Mouse (Mus musculus) 3T3-L1 (cell line): Measurements from ENCODE around the gene Capn1.
A peak's percentile ranks its signal among the peaks of the same experiment; 100 is the strongest.

ENCODE experiments used
- DNase-seq: peaks from one replicate; pipeline ENCODE4 v3.0.0-alpha.2; 2015; ENCODE audit warnings: low read depth, low spot score

Capn1 gene

GRCm38 (mm10) chr19:5990921-5991320 is 24.8 kb downstream of the Capn1 start:
- peak; percentile 46 for DNase-seq

DNA sequence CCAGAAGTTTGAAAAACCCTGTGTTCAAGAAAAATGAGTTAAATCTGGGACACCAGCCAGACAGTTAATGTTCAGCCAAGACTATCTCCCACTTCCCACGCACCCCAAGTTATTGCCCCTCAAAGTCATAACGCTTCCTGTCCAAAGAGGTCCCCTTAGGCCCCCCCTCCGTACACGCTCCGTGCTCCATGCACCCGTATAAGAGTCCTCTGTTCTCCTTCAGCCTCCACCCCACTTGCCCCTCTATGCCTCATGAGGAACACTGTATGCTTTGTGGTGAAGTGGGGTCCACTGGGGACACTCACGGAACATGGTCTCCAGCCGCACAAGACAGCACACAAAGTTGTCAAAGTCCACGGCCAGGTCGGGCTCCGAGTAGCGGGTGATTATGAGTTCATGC is 25.7 kb downstream of the Capn1 start:
- DNase-seq, result no peak

DNA sequence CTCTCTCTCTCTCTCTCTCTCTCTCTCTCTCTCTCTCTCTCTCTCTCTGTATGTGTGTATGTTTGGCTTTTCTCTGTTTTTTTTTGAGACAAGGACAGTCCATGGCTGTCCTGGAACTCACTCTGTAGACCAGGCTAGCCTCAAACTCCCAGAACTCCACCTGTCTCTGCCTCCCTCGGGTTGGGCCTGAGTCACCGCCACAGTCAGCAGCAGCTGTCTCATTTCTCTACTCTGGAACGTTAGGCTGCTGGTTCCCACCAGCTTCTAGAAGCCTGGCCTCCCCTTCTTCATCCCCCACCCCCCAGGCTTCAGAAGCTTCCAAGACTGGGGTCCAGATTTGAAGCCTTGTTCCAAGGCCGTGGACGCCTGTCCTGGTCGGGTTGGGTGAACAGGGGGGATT is 26.1 kb downstream of the Capn1 start:
- DNase-seq, result peak; percentile 52

DNA sequence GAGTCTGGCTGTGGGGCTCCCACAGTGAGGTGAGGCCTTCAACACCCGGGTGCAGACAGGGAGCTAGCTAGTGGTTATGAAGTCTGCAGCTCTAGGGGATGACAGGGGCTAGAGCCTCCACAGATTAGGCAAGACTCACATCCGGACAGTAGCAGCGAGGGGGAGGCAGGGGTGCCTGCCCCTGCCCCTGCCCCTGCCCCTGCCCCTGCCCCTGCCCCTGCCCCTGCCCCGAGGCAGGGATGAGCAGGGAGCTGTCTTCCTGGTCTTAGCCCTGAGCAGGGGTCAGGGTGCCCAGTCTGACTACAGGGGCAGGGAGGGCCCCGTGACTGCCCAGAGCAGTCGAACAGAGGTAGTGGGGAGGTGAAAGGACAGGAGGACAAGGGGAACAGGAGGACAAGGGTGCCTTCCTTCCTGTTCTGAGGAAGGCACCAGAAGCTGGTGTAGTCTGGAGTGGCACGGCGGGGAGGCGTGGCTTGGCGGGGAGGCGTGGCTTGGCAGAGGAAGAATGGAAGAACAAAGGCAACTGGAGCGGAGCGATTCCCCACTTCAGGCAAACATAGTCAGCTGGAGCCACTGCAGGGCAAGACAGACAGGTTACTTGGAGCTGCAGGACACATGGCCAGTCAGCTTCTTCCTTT is 26.8 kb downstream of the Capn1 start:
- DNase-seq, result peak; percentile 68

DNA sequence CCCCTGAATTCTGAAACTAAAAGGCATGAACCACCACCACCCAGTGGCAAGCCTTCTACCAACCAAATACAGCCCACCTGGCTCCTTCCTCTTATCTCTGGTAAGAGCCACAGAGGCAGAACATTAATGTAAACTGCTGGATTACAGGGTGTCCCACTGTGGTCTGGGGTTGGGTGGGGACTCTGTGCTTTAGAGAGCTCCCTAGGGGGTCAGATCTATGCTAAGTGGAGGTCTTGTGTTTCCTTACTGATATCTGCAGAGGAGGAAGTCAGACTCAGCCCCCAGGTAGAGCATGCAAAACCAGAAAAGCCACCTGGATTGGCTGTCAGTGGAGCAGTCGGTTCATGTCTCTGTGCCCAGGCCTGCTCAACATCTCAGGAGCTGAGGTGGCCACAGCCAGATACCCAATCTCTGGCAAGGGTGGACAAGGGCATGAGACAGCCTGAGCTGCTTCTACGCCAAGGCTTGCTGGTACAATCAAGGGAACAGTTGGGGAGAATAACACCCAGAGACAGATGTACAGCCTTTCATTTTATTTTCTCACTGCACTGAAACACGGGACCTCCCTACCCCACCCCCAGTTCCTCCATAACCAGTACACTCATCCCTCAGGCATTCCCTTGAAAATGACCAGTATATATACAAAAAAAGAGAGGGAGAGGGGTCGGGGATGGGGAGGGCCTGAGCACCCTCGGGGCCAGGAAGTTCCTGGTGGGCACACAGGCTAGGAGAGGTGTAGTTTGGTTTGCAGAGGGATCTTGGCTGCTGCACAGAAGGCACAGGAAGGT is 27.5 kb downstream of the Capn1 start:
- DNase-seq, result peak; percentile 82

GRCm38 (mm10) chr19:5986043-5986442 is 29.7 kb downstream of the Capn1 start, which contains the start of gene Slc22a20:
TSS of gene Slc22a20 (minus strand) at chr19:5986143.
- DNase-seq, result no peak

- DNase-seq, result no peak
These were observed 35.2 kb downstream of the Capn1 start for GRCm38 (mm10) chr19:5980477-5980876.

- peak; percentile 68 for DNase-seq
These were observed 38.0 kb downstream of the Capn1 start for GRCm38 (mm10) chr19:5977717-5978116.

- DNase-seq, result no peak
These were observed 40.0 kb downstream of the Capn1 start for GRCm38 (mm10) chr19:5975676-5976075.

DNA sequence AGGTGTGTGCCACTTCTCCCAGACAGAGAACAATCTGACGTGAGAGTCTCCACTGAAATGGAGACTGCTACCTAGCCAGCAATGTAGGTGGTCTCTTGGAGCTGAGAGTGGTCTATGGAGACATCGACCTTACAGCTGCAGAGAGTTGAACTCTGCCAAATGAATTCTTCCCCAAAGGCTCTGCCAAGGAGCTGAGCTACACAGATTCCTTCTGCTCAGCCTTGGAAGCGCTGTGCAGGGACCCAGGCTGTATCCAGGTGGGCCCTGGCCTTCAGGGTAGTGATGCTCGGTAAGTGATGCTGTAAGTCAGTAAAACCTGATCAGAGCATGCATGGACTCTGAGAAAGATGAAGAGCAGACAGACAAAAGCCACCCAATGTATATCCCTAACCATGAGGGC is 40.6 kb downstream of the Capn1 start:
- DNase-seq, result no peak

GRCm38 (mm10) chr19:5967664-5968063 is 48.0 kb downstream of the Capn1 start:
- DNase-seq, result no peak

DNA sequence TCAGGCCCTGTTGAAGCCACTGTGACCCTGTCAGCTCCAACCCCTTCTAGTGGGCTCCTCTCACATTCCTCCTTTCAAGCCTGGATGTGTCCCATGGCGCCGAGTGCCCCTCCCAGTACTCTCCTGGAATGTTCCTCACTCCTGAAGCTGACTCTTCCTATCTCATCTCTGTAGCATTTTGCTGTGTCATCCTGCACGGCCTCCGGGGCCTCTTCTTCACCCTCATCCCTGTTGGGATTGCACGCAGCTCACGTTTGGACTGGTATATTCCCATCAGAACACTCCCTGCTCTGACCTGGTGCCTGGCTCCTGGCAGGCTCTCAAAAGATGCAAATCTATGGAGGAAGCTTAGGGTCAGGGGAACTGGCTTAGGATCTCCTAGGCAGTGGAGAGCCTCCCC is 48.9 kb downstream of the Capn1 start:
- no peak for DNase-seq

- peak; percentile 49 for DNase-seq
These were observed 49.8 kb downstream of the Capn1 start for GRCm38 (mm10) chr19:5965910-5966309.

DNA sequence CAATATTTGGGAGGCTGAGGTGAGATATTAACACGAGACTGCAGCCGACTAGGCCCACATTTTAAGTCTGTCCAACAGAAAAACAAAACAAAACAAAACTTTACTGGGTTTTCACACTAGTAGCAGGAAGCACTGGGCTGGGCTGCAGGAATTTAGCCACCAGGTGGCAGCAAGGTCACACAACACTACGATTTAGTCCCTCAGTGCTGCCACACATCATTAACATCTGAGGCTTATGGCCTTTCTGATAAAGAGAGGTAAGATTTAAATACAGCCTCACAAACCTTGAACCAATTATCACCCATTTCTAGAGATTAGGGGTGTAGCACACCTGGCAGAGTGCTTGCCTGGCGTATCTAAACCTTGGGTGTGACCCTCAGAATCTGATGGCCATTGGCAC is 50.4 kb downstream of the Capn1 start:
- peak; percentile 97 for DNase-seq

DNA sequence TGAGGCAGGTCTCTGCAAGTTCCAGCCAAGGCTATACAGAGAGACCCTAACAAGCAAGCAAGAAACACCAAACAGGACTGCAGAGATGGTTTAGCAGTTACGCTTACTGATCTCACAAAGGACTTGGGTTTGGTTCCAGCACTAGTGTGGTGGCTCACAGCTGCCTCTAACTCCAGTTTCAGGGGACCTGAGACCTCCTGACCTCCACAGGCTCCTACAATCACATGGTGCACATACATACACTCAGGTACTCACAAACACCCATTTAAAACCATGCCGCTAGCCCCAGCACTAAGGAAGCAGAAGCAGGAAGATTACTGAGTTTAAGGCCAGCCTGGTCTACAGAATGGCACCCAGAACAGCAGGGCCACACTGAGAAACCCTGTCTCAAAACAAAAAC is 50.9 kb downstream of the Capn1 start:
- no peak for DNase-seq

DNA sequence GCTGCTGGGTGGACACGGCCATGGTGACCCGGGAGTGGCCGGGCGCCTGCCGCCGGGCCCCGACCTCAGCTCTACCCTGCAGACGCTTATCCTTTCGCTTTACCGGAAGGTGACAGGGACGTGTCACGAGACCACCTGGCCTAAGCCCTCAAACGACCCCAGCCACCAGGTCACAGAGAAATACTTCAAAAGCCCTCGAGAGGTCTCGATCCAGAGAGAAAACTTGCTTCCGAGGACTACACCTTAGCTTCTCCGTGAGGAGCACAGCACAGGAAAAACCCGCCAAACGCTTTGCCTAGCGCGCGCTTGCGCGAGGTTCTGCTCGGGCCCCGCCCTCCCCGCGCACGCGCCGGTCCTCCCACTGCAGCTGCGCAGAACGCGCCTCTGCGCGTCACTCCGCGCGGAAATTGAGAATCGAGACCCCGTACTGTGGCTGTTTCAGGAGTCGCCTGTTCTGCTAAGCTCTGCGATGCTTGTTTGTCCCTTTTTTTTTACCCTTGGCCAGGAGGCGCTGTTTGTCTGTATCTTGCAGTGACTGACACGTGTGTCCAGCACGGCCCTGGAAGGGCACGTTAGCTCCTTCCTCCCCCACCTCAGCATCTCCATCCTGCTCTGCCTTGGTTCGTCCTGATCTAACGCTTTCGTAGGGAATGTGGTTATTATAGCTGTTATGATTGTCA is 51.7 kb downstream of the Capn1 start, which contains the start of gene Pola2:
TSS of gene Pola2 (minus strand) at position 320 of the 680 bp plus-strand sequence.
- peak; percentile 89 for DNase-seq

- DNase-seq, result peak; percentile 80
These were observed 53.0 kb downstream of the Capn1 start for GRCm38 (mm10) chr19:5962651-5963050.

DNA sequence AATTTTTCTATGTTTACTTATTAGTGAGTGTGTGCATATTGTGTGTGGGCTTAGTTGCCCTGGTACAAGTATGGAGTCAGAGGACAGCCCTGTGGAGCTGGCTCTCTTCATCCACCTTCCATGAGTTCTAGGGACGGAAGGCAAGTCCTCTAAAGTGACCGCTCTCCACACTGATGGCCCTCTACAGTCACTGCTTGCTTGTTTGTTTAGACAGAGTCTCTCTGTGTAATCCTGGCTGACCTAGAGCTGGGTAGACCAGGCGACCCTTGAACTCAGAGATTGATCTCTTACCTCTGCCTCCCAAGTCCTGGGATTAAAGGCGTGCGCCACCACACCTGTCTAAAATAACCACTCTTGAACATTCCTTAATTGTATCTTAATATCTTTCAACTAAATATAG is 58.3 kb downstream of the Capn1 start:
- no peak for DNase-seq

DNA sequence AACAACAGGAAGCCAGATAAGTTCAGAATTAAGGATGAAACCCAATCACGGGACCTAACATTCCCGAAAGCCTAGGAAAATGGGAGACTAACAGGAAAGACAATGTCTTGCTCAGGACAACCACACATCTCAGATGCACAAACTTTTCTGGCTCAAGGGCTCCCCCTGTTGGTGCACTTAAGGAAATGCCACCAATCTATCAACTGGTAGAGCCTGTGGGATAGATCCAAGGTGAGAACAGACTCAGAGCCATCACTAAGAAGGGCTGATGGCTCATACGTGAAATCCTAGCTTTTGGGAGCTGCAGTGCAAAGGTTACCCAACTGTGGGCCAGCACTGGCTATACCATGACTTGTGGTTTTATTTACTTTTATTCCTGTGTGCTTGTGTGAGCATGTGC is 59.0 kb downstream of the Capn1 start:
- DNase-seq, result peak; percentile 98

DNA sequence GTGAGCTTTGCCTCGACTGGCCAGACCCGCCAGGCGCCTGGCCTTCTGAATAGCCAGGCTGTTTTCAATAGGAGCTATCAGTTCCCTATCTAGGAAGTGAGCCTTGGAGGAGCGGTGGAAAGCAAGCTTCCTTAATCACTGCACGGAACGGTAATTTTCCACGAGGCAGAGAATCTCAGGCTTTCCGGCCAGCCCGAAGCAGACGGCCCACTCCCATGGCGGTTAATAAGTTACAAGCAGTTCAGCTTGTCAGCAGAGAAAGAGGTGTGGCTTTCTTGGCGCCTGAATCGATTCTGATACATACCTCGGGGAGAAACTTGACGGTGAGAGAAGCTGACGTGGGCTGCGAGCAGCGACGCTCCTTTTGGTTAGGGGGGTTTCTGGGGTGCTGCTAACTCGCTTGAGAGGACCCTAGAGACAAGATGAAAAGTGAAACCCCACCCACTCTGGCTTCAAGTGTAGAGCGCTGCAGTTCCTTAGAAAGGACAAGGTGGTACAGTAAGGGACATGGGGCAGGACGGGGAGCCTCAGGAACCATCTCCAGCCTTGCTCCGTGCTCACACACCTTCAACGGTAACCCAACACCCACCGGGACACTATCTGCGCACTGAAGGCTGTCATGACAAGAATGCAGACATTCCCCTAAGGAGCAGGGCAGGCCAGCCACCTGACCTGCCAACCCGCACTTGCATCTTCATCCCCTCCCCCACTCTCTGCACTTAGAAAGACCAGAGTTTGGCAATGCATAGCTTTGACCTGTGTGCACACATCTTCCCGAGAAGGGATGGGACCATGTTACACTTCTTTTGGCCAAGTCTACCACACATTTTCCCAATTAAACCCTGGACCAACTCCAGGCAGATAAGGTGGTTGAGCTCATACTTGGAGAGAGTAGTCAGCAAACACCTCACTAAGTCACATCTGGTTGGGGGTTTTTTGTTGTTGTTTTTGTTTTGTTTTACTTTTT is 59.7 kb downstream of the Capn1 start:
- DNase-seq, result peak; percentile 97

DNA sequence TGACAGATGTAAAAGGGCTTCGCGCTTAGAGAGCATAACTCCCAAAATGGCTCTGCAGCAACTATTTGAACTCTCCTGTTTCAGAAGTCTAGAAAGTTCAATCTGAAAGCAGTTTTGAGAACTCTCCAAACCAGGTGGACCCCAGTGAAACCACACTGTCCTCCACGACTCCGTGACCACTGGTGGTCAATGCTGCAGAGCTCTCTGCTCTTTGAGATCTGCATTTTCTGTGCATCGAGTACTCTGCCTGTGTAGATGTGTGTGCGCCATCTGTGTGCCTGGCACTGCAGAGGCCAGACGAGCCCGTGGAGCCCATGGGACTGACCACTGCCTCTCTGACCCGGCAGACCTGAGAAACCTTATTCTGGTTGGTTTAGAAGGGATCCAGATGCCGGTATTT is 60.8 kb downstream of the Capn1 start:
- no peak for DNase-seq
